Mouse (Mus musculus): ENCODE results near the gene Ppargc1a. TPM values are rescaled to one million over a fixed set of nuclear protein-coding genes. Genes with fewer than 3 reads are reported as not detected.

Ppargc1a gene
- polyA plus RNA-seq, 1 experiment from 2014 or later = 8.1 TPM

DNA sequence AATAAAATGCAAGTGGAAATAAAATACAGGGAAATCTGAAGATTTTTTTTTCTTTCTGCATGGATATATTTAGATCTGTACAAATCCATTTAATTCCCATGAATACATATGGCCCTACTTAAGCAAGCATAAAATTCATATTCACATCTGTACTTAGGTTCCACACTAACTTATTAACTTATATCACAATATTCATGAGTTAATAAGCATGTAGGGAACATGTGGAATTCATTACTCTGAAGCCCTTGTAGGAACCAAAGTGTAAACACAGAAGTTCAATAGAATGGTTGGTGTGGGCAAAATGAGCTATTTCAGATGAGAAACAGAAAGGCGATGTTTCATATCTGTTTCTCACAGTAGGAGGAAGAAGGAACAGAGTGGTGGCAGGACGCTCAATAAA, 62.9 kb downstream of the Ppargc1a start:
- Histone ChIP-seq H3K4me2 (replicated peaks; ENCODE audit: low read depth) (no peak overlapping the region), H3K27me3 (replicated peaks; ENCODE audit: control insufficient read depth, insufficient read depth, low read length) (no peaks in the 10 kb centered on the region), H3K9me3 (ENCODE audit: control insufficient read depth) (no peaks in the 10 kb centered on the region), H3K9ac (ENCODE audit: low read depth, low read length) (no peak overlapping the region), H3K36me3 (ENCODE audit: control insufficient read depth, insufficient read depth) (no peaks in the 10 kb centered on the region), H3K27ac (ENCODE audit: low read depth, low read length) (no peak overlapping the region), H3K4me3 (ENCODE audit: low read depth, low read length) (no peak overlapping the region), H3K4me1 (replicated peaks; ENCODE audit: control insufficient read depth, insufficient read depth, low read length) (no peaks in the 10 kb centered on the region; the same call in 1 of the 2 replicates)
- ATAC-seq = no peak
- no peak for TF ChIP-seq CTCF (IDR thresholded peaks at IDR 0.05; ENCODE audit: low read depth)
- WGBS = 91% methylated on average over 2 of the region's 2 CpGs

DNA sequence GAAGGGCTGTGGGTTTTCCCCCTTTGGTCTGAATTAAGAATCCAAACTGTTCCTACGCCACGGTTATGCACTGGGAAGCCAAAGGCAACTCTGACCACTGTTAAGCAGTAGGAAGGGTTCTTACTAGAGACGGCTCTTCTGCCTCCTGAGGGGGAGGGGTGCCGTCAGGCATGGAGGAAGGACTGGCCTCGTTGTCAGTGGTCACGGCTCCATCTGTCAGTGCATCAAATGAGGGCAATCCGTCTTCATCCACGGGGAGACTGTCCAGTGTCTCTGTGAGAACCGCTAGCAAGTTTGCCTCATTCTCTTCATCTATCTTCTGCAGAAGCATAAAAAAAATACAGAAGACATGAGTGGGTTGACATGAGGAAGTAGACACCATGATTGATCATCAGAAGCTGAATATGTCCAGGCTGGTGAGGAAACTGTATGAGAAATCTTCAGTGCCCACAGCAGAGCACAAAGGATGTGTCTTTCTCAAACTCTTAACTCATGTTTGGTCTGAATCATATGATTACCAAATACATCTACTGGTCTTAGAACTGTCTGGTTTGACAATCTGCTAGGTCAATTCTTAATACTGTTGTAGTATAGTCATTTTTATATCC, 69.5 kb downstream of the Ppargc1a start:
- WGBS = 64% methylated on average over 9 of the region's 9 CpGs
- no peak for ATAC-seq
- H3K27me3 ChIP-seq (replicated peaks; ENCODE audit: control insufficient read depth, insufficient read depth, low read length) = no peaks in the 10 kb centered on the region
- H3K4me3 ChIP-seq (ENCODE audit: low read depth, low read length) = no peak overlapping the region
- H3K9me3 ChIP-seq (ENCODE audit: control insufficient read depth) = no peaks in the 10 kb centered on the region
- H3K4me2 ChIP-seq (replicated peaks; ENCODE audit: low read depth) = no peak overlapping the region
- TF ChIP-seq CTCF (IDR thresholded peaks at IDR 0.05; ENCODE audit: low read depth) = no peak
- no peak overlapping the region for H3K27ac ChIP-seq (ENCODE audit: low read depth, low read length)
- H3K4me1 ChIP-seq (replicated peaks; ENCODE audit: control insufficient read depth, insufficient read depth, low read length) = no peaks in the 10 kb centered on the region
- H3K36me3 ChIP-seq (ENCODE audit: control insufficient read depth, insufficient read depth) = no peaks in the 10 kb centered on the region
- H3K9ac ChIP-seq (ENCODE audit: low read depth, low read length) = no peak overlapping the region

DNA sequence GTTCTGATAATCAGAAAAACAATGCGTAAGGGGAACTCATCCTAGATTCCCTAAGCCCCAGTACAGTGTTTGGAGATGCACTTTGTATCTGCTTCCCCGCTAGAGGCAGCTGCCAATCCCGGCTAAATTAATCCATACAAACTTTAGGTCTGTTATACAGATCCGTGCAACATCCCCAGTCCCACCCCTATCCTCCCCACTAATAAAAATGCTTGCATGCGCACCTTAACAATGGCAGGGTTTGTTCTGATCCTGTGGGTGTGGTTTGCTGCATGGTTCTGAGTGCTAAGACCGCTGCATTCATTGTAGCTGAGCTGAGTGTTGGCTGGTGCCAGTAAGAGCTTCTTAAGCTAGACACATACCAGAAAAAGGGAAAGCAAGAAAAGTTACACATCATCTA, 72.1 kb downstream of the Ppargc1a start:
- Histone ChIP-seq H3K9ac (ENCODE audit: low read depth, low read length) (no peak overlapping the region), H3K27ac (ENCODE audit: low read depth, low read length) (no peak overlapping the region), H3K36me3 (ENCODE audit: control insufficient read depth, insufficient read depth) (no peaks in the 10 kb centered on the region), H3K27me3 (replicated peaks; ENCODE audit: control insufficient read depth, insufficient read depth, low read length) (no peaks in the 10 kb centered on the region), H3K4me3 (ENCODE audit: low read depth, low read length) (no peak overlapping the region), H3K4me1 (replicated peaks; ENCODE audit: control insufficient read depth, insufficient read depth, low read length) (no peaks in the 10 kb centered on the region), H3K9me3 (ENCODE audit: control insufficient read depth) (no peaks in the 10 kb centered on the region), H3K4me2 (replicated peaks; ENCODE audit: low read depth) (no peak overlapping the region)
- ATAC-seq = no peak
- TF ChIP-seq CTCF (IDR thresholded peaks at IDR 0.05; ENCODE audit: low read depth) = no peak
- WGBS = 67% methylated on average over 6 of the region's 6 CpGs

DNA sequence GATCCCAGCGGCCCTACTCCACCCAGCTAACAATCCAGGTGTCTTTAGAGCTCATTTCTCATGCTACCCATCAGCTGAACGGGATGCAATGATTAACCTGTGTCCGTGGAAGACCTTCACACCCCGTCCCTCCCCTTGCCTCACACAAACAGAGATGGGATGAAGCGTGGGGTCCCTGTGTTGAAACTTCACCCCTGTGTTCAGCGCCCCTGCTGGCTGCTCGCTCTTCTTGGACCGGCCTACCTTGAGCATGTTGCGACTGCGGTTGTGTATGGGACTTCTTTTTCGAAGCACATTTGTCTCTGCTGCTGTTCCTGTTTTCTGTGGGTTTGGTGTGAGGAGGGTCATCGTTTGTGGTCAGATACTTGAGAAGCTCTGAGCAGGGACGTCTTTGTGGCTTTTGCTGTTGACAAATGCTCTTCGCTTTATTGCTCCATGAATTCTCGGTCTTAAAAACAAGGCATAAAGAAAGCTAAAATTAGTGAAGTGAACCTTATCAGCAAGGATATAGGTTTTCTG, 73.1 kb downstream of the Ppargc1a start:
- TF ChIP-seq CTCF (IDR thresholded peaks at IDR 0.05; ENCODE audit: low read depth) = no peak
- no peaks in the 10 kb centered on the region for H3K27me3 ChIP-seq (replicated peaks; ENCODE audit: control insufficient read depth, insufficient read depth, low read length)
- WGBS = 55% methylated on average over 15 of the region's 15 CpGs
- H3K27ac ChIP-seq (ENCODE audit: low read depth, low read length) = no peak overlapping the region
- H3K4me2 ChIP-seq (replicated peaks; ENCODE audit: low read depth) = no peak overlapping the region
- H3K4me3 ChIP-seq (ENCODE audit: low read depth, low read length) = no peak overlapping the region
- H3K9me3 ChIP-seq (ENCODE audit: control insufficient read depth) = no peaks in the 10 kb centered on the region
- ATAC-seq = no peak
- no peaks in the 10 kb centered on the region for H3K36me3 ChIP-seq (ENCODE audit: control insufficient read depth, insufficient read depth)
- H3K9ac ChIP-seq (ENCODE audit: low read depth, low read length) = no peak overlapping the region
- no peaks in the 10 kb centered on the region for H3K4me1 ChIP-seq (replicated peaks; ENCODE audit: control insufficient read depth, insufficient read depth, low read length)

DNA sequence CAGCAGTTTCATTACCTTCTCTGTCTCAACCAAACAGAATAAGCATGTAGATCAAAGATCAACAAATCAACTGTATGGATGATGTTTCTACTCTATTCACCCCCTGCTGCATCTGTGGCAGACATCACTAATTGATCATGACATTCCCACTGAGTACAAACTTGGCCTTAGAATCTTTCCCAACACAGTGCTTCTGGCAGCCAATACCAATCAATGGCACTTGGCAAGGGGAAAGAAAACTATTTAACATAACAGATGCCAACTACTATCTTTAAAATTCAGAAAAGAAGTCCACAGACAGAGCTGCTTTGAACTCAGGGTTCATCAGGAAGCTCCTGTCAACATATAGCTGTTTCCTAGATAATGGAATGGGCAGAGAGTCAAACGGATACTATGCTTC, 83.8 kb downstream of the Ppargc1a start:
- Histone ChIP-seq H3K9me3 (ENCODE audit: control insufficient read depth) (no peaks in the 10 kb centered on the region), H3K4me2 (replicated peaks; ENCODE audit: low read depth) (no peak overlapping the region), H3K4me1 (replicated peaks; ENCODE audit: control insufficient read depth, insufficient read depth, low read length) (no peaks in the 10 kb centered on the region), H3K4me3 (ENCODE audit: low read depth, low read length) (no peak overlapping the region), H3K36me3 (ENCODE audit: control insufficient read depth, insufficient read depth) (no peaks in the 10 kb centered on the region), H3K27ac (ENCODE audit: low read depth, low read length) (no peak overlapping the region), H3K9ac (ENCODE audit: low read depth, low read length) (no peak overlapping the region), H3K27me3 (replicated peaks; ENCODE audit: control insufficient read depth, insufficient read depth, low read length) (no peaks in the 10 kb centered on the region)
- WGBS = 74% methylated on average over 1 of the region's 1 CpGs
- TF ChIP-seq CTCF (IDR thresholded peaks at IDR 0.05; ENCODE audit: low read depth) = no peak
- ATAC-seq = no peak

DNA sequence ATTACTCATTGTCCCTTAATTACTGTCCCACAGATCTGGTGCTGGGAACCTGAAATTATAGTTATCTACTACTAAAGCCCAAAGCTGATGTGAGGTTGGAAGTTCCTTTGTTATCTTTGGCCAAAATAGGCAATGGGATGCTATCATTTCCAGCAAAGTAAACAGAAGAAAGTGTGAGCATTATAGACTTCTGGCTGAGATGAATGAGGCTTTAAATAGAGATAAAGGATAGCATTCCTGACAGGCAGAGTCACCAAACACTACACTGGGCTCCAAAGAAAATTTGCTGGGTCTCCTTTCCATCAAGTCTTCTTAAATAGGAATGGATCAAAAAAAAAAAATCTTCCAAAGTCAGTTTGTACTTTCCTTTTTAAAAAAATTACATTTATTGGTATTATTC, 87.7 kb downstream of the Ppargc1a start:
- no peak overlapping the region for H3K27ac ChIP-seq (ENCODE audit: low read depth, low read length)
- ATAC-seq = no peak
- no peak for TF ChIP-seq CTCF (IDR thresholded peaks at IDR 0.05; ENCODE audit: low read depth)

More for the DNA sequence above, 87.7 kb downstream of the Ppargc1a start:
- no peaks in the 10 kb centered on the region for H3K4me1 ChIP-seq (replicated peaks; ENCODE audit: control insufficient read depth, insufficient read depth, low read length)
- no peaks in the 10 kb centered on the region for H3K9me3 ChIP-seq (ENCODE audit: control insufficient read depth)
- no peaks in the 10 kb centered on the region for H3K36me3 ChIP-seq (ENCODE audit: control insufficient read depth, insufficient read depth)
- H3K9ac ChIP-seq (ENCODE audit: low read depth, low read length) = no peak overlapping the region
- no peaks in the 10 kb centered on the region for H3K27me3 ChIP-seq (replicated peaks; ENCODE audit: control insufficient read depth, insufficient read depth, low read length)
- no peak overlapping the region for H3K4me2 ChIP-seq (replicated peaks; ENCODE audit: low read depth)
- no peak overlapping the region for H3K4me3 ChIP-seq (ENCODE audit: low read depth, low read length)

Measured in intestine, postnatal 0 days (tissue).